Mouse (Mus musculus) heart, postnatal 0 days (tissue): ENCODE measurements at regions not wholly inside any gene's neighbourhood (a gene's known extent, or its start where the extent isn't known, plus 50 kb on each side); places are given as distances from the start of the nearest gene placed in this dataset.

Source experiments
- ATAC-seq: fragments of 200-750 bp; cut with Nextera tagmentation; 2 replicates; pipeline ENCODE4 v1.8.0; 2017; ENCODE audit warnings: low read depth, moderate number of reproducible peaks, moderate library complexity; ENCODE audit not compliant: insufficient read depth
- DNase-seq: peaks from one replicate; pipeline ENCODE4 v3.0.0-alpha.2; 2016; ENCODE audit warnings: low spot score
- H3K27ac ChIP-seq: fragments of 300-500 bp; sonication (generic); 2 replicates; pipeline ENCODE4 v1.5.1; 2014; ENCODE audit warnings: low read depth, mild to moderate bottlenecking
- H3K27me3 ChIP-seq: fragments of 300-500 bp; sonication (generic); 2 replicates; pipeline ENCODE4 v1.6.1; 2014; ENCODE audit warnings: low read length, mixed read lengths; ENCODE audit not compliant: control insufficient read depth, insufficient read depth
- H3K36me3 ChIP-seq: fragments of 300-500 bp; sonication (generic); replicated peaks from 2 replicates; pipeline ENCODE4 v1.6.1; 2014; ENCODE audit warnings: low read length, mixed read lengths; ENCODE audit not compliant: control insufficient read depth, insufficient read depth
- H3K4me1 ChIP-seq: fragments of 300-500 bp; sonication (generic); 2 replicates; pipeline ENCODE4 v1.6.1; 2014; ENCODE audit warnings: antibody characterized with exemption; ENCODE audit not compliant: control insufficient read depth, insufficient read depth
- H3K4me2 ChIP-seq: fragments of 300-500 bp; sonication (generic); 2 replicates; pipeline ENCODE4 v1.6.1; 2014; ENCODE audit warnings: low read depth, mild to moderate bottlenecking, low read length, moderate library complexity
- H3K4me3 ChIP-seq: fragments of 300-500 bp; sonication (generic); 2 replicates; pipeline ENCODE4 v1.5.1; 2014; ENCODE audit warnings: low read depth, low read length
- H3K9ac ChIP-seq: fragments of 300-500 bp; sonication (generic); replicated peaks from 2 replicates; pipeline ENCODE4 v1.6.1; 2014; ENCODE audit warnings: low read depth, low read length, mixed read lengths
- H3K9me3 ChIP-seq: fragments of 300-500 bp; sonication (generic); replicated peaks from 2 replicates; pipeline ENCODE4 v1.6.1; 2016; ENCODE audit warnings: low read length; ENCODE audit not compliant: control insufficient read depth
- CTCF ChIP-seq: IDR thresholded peaks from 2 replicates; pipeline ENCODE4 v1.5.1; 2016; ENCODE audit warnings: antibody characterized with exemption, control low read depth, low read depth
- EP300 ChIP-seq: IDR thresholded peaks from 2 replicates; pipeline ENCODE4 v1.6.1; 2016; ENCODE audit warnings: antibody characterized with exemption, low read depth
- WGBS: fragments of 180-500 bp; shearing (Covaris S2); extraction: QIAGEN DNeasy Blood & Tissue Kit; methylation state at CpG from one replicate; pipeline ENCODE4 v1.1.7; 2014; 5-methylcytosine and 5-hydroxymethylcytosine counted together

GRCm38 (mm10) chr2:84217116-84217515, 208.1 kb downstream of the Calcrl start:
- ATAC-seq (no peak), DNase-seq (no peak)
- Histone ChIP-seq H3K9ac (no peak overlapping the region), H3K9me3 (no peaks in the 10 kb centered on the region), H3K27ac (no peak overlapping the region), H3K36me3 (no peaks in the 10 kb centered on the region), H3K27me3 (no peaks in the 10 kb centered on the region), H3K4me1 (no peaks in the 10 kb centered on the region), H3K4me2 (no peak overlapping the region), H3K4me3 (no peak overlapping the region)
- TF ChIP-seq EP300, result no peak
- WGBS, result 73% methylated on average over 1 of the region's 1 CpGs

GRCm38 (mm10) chr2:84222049-84222448, 203.2 kb downstream of the Calcrl start:
- Histone ChIP-seq H3K4me2 (no peak overlapping the region), H3K36me3 (no peaks in the 10 kb centered on the region), H3K9ac (no peak overlapping the region), H3K4me3 (no peak overlapping the region), H3K4me1 (no peaks in the 10 kb centered on the region), H3K9me3 (no peaks in the 10 kb centered on the region), H3K27me3 (no peaks in the 10 kb centered on the region), H3K27ac (no peak overlapping the region)
- ATAC-seq (no peak), DNase-seq (no peak)
- WGBS, result 93% methylated on average over 1 of the region's 1 CpGs
- TF ChIP-seq EP300 (no peak), CTCF (no peak)

GRCm38 (mm10) chr2:84229777-84230176, 195.4 kb downstream of the Calcrl start:
- H3K9me3 ChIP-seq, result no peaks in the 10 kb centered on the region
- no peak overlapping the region for H3K4me3 ChIP-seq
- WGBS, result 60% methylated on average over 3 of the region's 3 CpGs
- H3K9ac ChIP-seq, result no peak overlapping the region
- TF ChIP-seq EP300 (no peak), CTCF (no peak)
- DNase-seq (peak; percentile 22), ATAC-seq (peak; percentile 66; the same call in 1 of the 2 replicates)
- no peaks in the 10 kb centered on the region for H3K4me1 ChIP-seq
- no peak overlapping the region for H3K4me2 ChIP-seq
- no peaks in the 10 kb centered on the region for H3K27me3 ChIP-seq
- H3K27ac ChIP-seq, result peak overlapping the region; percentile 60
- no peaks in the 10 kb centered on the region for H3K36me3 ChIP-seq

GRCm38 (mm10) chr2:84235641-84236040, 189.6 kb downstream of the Calcrl start:
- Histone ChIP-seq H3K4me2 (no peak overlapping the region), H3K27ac (no peak overlapping the region), H3K36me3 (no peaks in the 10 kb centered on the region), H3K4me3 (no peak overlapping the region), H3K4me1 (no peaks in the 10 kb centered on the region), H3K9ac (no peak overlapping the region), H3K27me3 (no peaks in the 10 kb centered on the region), H3K9me3 (0 out of 2 replicates have a peak, but pooled peaks cover 4% of the 10 kb centered on the region)
- no peak for DNase-seq
- no peak for ATAC-seq
- no peak for TF ChIP-seq CTCF
- 70% methylated on average over 4 of the region's 4 CpGs for WGBS

- Histone ChIP-seq H3K9ac (no peak overlapping the region), H3K27me3 (no peaks in the 10 kb centered on the region), H3K4me3 (no peak overlapping the region), H3K9me3 (no peaks in the 10 kb centered on the region), H3K4me1 (no peaks in the 10 kb centered on the region), H3K36me3 (no peaks in the 10 kb centered on the region), H3K27ac (no peak overlapping the region), H3K4me2 (no peak overlapping the region)
- WGBS, result 60% methylated on average over 4 of the region's 4 CpGs
- DNase-seq (no peak), ATAC-seq (no peak)
- TF ChIP-seq CTCF (no peak), EP300 (no peak)
Measured at GRCm38 (mm10) chr2:84241244-84241643, 184.0 kb downstream of the Calcrl start.

- Histone ChIP-seq H3K4me2 (no peak overlapping the region), H3K36me3 (no peaks in the 10 kb centered on the region), H3K27me3 (no peaks in the 10 kb centered on the region), H3K9ac (no peak overlapping the region), H3K9me3 (no peaks in the 10 kb centered on the region), H3K4me3 (no peak overlapping the region), H3K4me1 (no peaks in the 10 kb centered on the region), H3K27ac (no peak overlapping the region)
- 42% methylated on average over 1 of the region's 1 CpGs for WGBS
- TF ChIP-seq CTCF (no peak), EP300 (no peak)
- ATAC-seq (no peak), DNase-seq (no peak)
Measured at GRCm38 (mm10) chr2:84241986-84242385, 183.2 kb downstream of the Calcrl start.
